Mouse (Mus musculus): ENCODE measurements at regions not wholly inside any gene's neighbourhood (a gene's known extent, or its start where the extent isn't known, plus 50 kb on each side); places are given as distances from the start of the nearest gene placed in this dataset.

DNA sequence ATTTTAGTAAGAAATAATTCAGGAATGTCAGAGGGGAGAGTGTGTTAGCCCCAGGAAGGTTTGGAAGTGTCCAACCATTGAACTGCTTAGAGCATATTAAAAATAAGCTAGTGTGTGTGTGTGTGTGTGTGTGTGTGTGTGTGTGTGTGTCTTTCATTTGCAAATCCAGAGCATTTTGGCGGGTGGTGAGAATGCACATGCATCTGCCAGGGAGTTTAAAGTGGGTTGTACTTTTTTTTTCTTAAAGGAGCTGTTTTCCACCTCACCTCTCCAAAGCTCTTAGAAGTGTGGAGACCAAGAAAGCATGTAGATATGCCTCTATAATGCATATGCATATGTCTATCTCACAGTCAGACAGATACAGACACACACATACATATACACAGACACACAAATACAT lies 267.6 kb upstream of the Pfn2 start:
- no peak overlapping the region for H3K4me2 ChIP-seq
- WGBS = 73% methylated on average over 1 of the region's 1 CpGs
- H3K27me3 ChIP-seq (replicated peaks) = no peaks in the 10 kb centered on the region
- no peak overlapping the region for H3K4me3 ChIP-seq (replicated peaks)
- 0 out of 2 replicates have a peak, but pooled peaks cover 3% of the 10 kb centered on the region for H3K4me1 ChIP-seq
- H3K36me3 ChIP-seq = no peaks in the 10 kb centered on the region
- H3K9me3 ChIP-seq = no peaks in the 10 kb centered on the region
- no peak overlapping the region for H3K27ac ChIP-seq
- no peak for ATAC-seq (ENCODE audit: insufficient read depth, low FRiP score, low read depth)
- H3K9ac ChIP-seq = no peak overlapping the region

DNA sequence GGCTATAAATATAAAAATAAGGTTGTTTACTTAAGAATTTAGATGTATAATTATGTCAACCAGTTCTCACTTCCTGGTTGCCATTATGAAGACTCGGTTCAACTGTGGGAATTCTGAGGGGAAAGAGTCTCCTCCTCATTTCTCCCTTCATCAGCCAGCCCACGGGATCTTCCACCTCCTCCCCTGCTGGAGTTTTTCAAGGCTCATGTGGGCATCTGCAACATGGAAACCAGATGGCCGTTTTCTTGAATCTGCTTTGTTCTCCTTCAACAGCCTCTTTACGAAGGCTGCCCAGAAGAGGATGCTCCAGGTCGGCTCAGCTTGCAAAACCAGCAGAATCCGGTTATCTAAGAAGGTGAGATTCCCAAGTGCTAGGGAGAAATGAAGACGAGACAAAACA lies 269.0 kb upstream of the Pfn2 start:
- Histone ChIP-seq H3K9me3 (no peaks in the 10 kb centered on the region), H3K4me3 (replicated peaks) (no peak overlapping the region), H3K4me1 (0 out of 2 replicates have a peak, but pooled peaks cover 3% of the 10 kb centered on the region), H3K27me3 (replicated peaks) (no peaks in the 10 kb centered on the region), H3K36me3 (no peaks in the 10 kb centered on the region), H3K27ac (no peak overlapping the region), H3K4me2 (no peak overlapping the region), H3K9ac (no peak overlapping the region)
- 68% methylated on average over 7 of the region's 7 CpGs for WGBS
- ATAC-seq (ENCODE audit: insufficient read depth, low FRiP score, low read depth) = no peak

DNA sequence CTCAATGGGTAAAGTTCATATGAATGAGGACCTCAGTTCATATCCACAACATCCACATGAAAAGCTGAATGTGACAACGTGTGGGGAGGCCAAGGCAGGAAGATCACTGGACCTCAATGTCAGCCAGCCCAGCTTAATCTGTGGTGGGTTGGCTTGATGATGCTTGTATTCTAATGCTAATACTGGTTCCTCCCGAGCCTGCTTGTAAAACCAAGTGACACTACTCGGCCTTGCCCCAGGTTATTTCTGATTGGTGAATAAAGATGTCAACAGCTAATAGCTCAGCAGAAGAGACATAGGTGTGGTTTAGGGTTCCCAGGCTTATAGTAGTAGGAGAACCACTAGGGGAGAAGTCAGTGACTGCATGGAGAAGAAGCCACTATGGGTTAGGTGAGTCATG lies 272.2 kb upstream of the Pfn2 start:
- 60% methylated on average over 3 of the region's 3 CpGs for WGBS
- no peak for ATAC-seq (ENCODE audit: insufficient read depth, low FRiP score, low read depth)

DNA sequence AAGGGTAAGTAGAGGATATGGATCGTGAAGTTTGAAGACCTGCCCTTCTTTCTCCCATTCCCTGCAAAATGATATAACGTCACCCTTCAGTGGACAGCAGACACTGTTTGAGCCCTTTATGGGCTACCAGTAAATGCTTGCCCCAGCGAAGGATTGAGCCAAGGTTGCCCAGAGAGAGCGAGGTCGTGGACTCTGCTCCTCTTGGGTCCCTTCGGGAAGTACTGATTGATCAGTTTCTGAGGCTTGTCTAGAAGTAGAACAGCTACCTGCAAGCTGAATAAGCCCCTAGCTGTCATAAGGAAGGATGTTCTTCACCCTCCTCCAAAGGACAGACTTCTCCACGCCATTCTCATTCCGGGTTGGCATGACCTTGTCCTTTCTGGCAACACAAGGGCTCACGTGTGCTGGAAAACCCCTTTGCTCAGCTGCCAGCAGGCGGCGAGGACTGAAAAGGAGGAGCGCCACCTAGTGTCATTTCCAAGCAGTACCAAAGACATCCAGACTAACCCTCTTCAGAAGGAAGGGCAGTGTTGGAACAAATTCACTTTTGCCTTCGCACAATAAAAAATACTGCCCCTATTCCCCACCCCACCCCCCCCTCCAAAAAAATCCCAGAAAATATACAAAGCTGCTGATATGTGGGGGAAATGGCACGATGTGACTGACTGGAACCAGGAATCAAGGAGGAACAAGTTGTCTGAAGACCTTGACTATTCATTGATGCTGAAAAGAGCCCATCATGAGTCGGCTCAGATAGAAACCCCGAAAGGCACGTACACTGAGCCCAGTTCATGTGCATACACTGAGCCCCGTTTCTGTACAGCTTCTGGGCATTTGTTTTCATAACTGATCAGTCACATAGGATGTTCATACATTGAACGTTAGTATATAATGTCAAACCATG lies 274.8 kb upstream of the Pfn2 start:
- Histone ChIP-seq H3K9me3 (no peaks in the 10 kb centered on the region), H3K9ac (no peak overlapping the region), H3K27me3 (replicated peaks) (no peaks in the 10 kb centered on the region), H3K4me2 (0 out of 2 replicates have a peak overlapping the region, but pooled peaks have one; percentile 14), H3K36me3 (no peaks in the 10 kb centered on the region), H3K4me1 (no peaks in the 10 kb centered on the region), H3K27ac (no peak overlapping the region), H3K4me3 (replicated peaks) (no peak overlapping the region)
- peak; percentile 71; the same call in 1 of the 2 replicates for ATAC-seq (ENCODE audit: insufficient read depth, low FRiP score, low read depth)
- WGBS = 42% methylated on average over 19 of the region's 19 CpGs

More for the DNA sequence above, 272.2 kb upstream of the Pfn2 start:
- no peaks in the 10 kb centered on the region for H3K9me3 ChIP-seq
- H3K4me2 ChIP-seq = no peak overlapping the region
- no peaks in the 10 kb centered on the region for H3K27me3 ChIP-seq (replicated peaks)
- no peak overlapping the region for H3K4me3 ChIP-seq (replicated peaks)
- H3K36me3 ChIP-seq = no peaks in the 10 kb centered on the region
- H3K9ac ChIP-seq = no peak overlapping the region
- no peaks in the 10 kb centered on the region for H3K4me1 ChIP-seq
- no peak overlapping the region for H3K27ac ChIP-seq

DNA sequence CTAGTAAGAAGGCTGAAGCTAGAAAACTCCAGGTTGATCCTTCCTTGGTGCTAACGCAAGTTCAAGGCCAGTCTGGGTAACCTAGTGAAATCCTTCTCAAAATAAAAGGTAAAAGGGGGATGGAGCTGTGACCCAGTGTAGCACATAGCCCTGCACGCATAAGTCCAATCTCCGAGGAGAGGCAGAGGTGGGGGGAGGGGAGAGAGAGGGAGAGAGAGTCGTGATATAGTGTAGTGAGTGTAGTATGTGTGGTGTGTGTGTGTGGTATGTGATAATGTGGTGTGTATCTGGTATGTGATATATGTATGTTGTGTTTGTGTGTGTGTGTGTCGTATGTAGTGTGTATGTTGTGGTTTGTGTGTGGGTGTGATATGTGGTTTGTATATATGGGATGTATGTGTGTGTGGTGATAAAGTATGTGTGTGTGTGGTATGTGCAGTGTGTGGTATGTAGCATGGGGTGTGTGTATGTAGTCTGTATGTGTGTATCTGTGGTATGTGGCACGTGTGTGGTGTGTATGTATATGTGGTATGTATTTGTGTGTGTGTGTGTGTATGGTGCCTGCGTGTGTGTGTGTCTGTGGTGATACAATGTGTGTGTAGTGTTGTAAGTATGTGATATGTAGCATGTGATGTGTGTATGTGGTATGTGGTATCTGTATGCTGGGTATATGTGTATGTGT lies 275.7 kb upstream of the Pfn2 start:
- no peak overlapping the region for H3K27ac ChIP-seq
- no peaks in the 10 kb centered on the region for H3K27me3 ChIP-seq (replicated peaks)
- no peaks in the 10 kb centered on the region for H3K4me1 ChIP-seq
- no peaks in the 10 kb centered on the region for H3K36me3 ChIP-seq
- H3K9me3 ChIP-seq = no peaks in the 10 kb centered on the region
- ATAC-seq (ENCODE audit: insufficient read depth, low FRiP score, low read depth) = 0 out of 2 replicates have a peak, but pooled peaks have one; percentile 38
- no peak overlapping the region for H3K9ac ChIP-seq
- no peak overlapping the region for H3K4me3 ChIP-seq (replicated peaks)
- WGBS = 75% methylated on average over 7 of the region's 7 CpGs
- H3K4me2 ChIP-seq = no peak overlapping the region

DNA sequence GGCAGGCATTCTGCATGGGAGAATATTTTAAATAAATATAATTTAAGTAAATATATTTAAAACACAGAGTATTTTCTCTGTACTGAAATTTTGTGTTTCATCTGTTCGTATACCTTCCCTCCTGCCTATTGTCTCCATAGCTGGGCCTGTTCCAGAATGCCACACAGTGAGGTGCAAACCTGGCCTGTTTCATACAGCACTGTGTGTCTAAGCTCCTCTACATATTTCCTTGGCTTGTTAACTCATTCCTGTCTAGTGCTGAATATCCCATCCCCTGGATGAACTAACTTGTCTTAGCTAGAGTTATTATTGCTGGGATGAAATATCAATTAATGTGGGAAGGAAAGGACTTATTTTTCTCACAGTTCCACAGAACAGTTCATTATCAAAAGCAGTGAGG lies 277.0 kb upstream of the Pfn2 start:
- H3K27me3 ChIP-seq (replicated peaks) = no peaks in the 10 kb centered on the region
- ATAC-seq (ENCODE audit: insufficient read depth, low FRiP score, low read depth) = no peak
- H3K4me1 ChIP-seq = no peaks in the 10 kb centered on the region
- H3K9ac ChIP-seq = no peak overlapping the region
- H3K4me3 ChIP-seq (replicated peaks) = no peak overlapping the region
- no peak overlapping the region for H3K27ac ChIP-seq
- H3K9me3 ChIP-seq = no peaks in the 10 kb centered on the region
- 50% methylated on average over 1 of the region's 1 CpGs for WGBS
- H3K36me3 ChIP-seq = no peaks in the 10 kb centered on the region
- H3K4me2 ChIP-seq = no peak overlapping the region

DNA sequence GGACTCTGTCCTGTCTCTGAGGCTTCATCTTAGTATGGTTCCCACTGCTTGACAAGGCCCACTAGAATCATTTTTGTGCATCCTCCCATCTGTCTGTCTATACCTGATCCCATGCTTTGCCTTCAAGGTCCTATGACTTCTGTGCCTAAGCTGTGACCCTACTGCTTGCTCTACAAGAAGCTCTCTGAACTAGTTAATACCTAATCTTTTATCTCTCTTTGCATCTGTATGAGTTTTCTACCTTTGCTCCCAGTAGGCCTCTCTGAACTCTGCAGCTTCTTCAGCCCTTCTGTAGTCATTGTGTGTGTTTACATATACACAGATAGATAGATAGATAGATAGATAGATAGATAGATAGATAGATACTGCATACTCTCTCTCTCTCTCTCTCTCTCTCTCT lies 279.1 kb upstream of the Pfn2 start:
- no peaks in the 10 kb centered on the region for H3K4me1 ChIP-seq
- no peaks in the 10 kb centered on the region for H3K9me3 ChIP-seq
- H3K27ac ChIP-seq = no peak overlapping the region
- no peak overlapping the region for H3K4me2 ChIP-seq
- H3K36me3 ChIP-seq = no peaks in the 10 kb centered on the region
- no peak overlapping the region for H3K4me3 ChIP-seq (replicated peaks)
- no peak for ATAC-seq (ENCODE audit: insufficient read depth, low FRiP score, low read depth)
- no peaks in the 10 kb centered on the region for H3K27me3 ChIP-seq (replicated peaks)
- no peak overlapping the region for H3K9ac ChIP-seq

DNA sequence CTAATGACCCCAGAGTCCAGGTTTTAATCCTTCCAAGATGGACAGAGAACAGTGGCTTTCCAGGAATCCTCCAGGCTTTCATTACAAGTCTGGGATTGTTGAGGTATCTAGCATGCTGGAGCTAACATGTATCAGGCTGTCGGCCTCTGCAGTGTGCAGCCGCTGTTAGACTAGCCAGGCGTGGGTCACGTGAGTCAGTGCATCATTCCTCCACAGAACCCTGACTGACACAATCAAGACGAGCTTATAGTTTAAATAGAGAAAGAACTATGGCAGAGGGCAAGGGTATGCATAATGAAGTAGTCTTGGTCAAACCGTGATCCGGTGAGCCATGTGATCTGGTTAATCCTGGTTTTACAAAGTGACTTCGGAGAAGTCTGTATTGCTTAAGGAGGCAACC lies 280.2 kb upstream of the Pfn2 start:
- ATAC-seq (ENCODE audit: insufficient read depth, low FRiP score, low read depth) = no peak
- Histone ChIP-seq H3K9me3 (no peaks in the 10 kb centered on the region), H3K4me2 (no peak overlapping the region), H3K27ac (no peak overlapping the region), H3K9ac (no peak overlapping the region), H3K4me3 (replicated peaks) (no peak overlapping the region), H3K27me3 (replicated peaks) (no peaks in the 10 kb centered on the region), H3K4me1 (no peaks in the 10 kb centered on the region), H3K36me3 (no peaks in the 10 kb centered on the region)
- WGBS = 82% methylated on average over 8 of the region's 8 CpGs

DNA sequence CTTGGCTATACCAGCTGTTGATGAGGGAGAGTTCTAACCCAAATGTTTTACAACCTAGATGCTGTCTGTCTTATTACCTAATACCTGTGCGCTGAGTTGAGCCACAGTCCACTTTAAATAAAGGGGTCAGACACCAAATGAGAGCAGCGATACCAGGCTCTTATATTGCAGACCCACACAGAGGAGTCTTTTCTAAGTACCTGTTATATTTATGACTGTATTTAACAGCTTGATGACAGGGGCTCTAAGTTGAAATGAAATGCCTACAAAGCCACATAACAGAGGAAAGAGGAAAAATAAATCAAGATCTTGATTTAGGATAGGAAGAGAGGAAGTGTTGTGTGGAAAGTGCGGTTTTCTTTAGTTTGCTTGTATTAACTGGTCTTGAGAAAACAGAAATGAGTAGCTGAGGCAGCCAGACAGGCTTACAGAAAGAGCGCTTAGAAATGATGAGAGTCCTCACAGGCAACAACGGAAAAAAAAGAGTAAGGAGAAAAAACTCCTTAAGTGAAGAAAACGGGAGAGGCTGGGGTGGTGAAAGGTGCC lies 281.6 kb upstream of the Pfn2 start:
- no peak for ATAC-seq (ENCODE audit: insufficient read depth, low FRiP score, low read depth)
- no peak overlapping the region for H3K4me3 ChIP-seq (replicated peaks)
- H3K4me2 ChIP-seq = no peak overlapping the region
- no peaks in the 10 kb centered on the region for H3K27me3 ChIP-seq (replicated peaks)
- no peaks in the 10 kb centered on the region for H3K9me3 ChIP-seq
- no peaks in the 10 kb centered on the region for H3K4me1 ChIP-seq
- WGBS = 34% methylated on average over 6 of the region's 6 CpGs
- H3K36me3 ChIP-seq = no peaks in the 10 kb centered on the region
- no peak overlapping the region for H3K9ac ChIP-seq
- no peak overlapping the region for H3K27ac ChIP-seq

DNA sequence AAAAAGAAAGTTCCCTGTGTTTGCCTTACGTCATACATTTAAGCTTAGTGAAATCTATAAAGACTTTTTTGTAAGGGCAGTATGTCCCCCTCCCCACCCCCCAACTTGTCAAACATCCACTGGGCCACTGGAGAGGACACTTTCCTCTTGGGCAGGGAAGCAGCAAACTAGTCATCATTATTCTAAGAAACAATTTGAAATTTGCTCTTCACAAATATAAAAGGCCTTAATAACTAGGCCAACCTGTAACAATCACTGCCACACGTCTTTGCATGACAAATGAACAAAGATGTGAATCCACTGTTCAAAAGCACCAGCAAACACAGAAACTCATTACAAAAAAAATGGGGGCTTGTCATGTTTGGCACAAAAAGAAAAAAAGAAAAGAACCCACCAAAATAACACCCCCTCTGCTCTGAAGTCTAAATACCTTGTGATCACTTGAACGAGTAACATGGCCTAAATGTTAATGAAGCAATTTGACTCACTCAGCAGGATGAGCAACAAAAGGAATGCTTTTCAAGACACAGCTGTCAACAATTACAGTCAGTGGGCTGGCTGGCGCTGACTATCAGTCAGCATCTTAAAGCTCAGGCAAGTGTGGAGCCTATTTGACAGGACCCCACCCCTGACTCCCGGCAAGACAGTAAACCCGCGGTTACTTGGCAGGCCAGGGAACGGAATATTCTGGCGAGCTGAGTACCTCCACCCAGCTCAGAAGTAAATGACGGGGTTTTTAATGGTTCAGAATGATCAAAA lies 278.7 kb upstream of the Tsc22d2 start:
- Histone ChIP-seq H3K4me1 (no peaks in the 10 kb centered on the region), H3K9ac (no peak overlapping the region), H3K36me3 (no peaks in the 10 kb centered on the region), H3K27me3 (replicated peaks) (no peaks in the 10 kb centered on the region), H3K4me3 (replicated peaks) (no peak overlapping the region), H3K4me2 (no peak overlapping the region), H3K27ac (no peak overlapping the region), H3K9me3 (no peaks in the 10 kb centered on the region)
- 46% methylated on average over 10 of the region's 10 CpGs for WGBS
- no peak for ATAC-seq (ENCODE audit: insufficient read depth, low FRiP score, low read depth)

DNA sequence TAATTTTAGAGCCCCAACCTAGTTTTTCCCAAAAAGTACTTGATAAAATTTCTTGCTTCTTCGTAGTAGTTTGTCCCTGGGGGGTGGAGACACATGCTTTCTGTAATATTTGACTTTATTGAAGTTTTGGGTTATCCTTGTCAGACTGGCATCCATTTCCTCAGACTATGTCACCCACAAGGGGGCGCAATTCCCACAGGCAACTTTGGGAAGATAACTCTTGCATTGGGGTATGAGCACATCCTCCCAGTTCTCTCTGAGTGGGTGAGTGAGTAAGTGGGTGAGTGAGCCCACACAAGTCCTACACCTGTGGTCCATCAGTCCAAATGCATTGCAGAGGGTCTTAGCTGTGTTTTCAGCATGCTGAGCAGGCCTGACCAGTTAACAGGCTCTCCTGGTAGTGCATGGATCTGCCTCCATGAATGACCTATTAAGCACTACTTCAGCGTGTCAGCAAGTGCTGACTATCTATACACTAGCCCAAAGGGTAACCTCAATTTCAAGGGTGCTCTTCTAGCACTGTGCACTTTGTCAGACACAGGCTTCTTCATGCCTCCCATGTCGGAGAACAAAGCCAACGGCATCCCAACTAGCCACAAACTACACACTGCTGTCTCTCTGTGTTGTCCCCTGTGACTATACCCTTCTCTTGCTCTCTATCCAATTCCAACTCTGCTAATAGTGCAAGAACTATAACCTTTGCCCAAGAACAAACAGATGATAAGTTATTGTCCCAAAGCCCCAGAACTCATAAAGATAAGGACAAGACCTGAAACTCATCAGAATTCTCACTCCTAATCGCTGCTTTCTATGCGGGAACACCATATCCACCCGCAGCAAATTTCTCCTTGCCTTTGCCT lies 275.6 kb upstream of the Tsc22d2 start:
- Histone ChIP-seq H3K27ac (no peak overlapping the region), H3K9me3 (no peaks in the 10 kb centered on the region), H3K4me2 (no peak overlapping the region), H3K9ac (no peak overlapping the region), H3K4me1 (no peaks in the 10 kb centered on the region), H3K27me3 (replicated peaks) (no peaks in the 10 kb centered on the region), H3K4me3 (replicated peaks) (no peak overlapping the region), H3K36me3 (no peaks in the 10 kb centered on the region)
- no peak for ATAC-seq (ENCODE audit: insufficient read depth, low FRiP score, low read depth)
- WGBS = 75% methylated on average over 8 of the region's 8 CpGs
